Mouse (Mus musculus): ENCODE results near the gene Cnep1r1. TPM values are rescaled to one million over a fixed set of nuclear protein-coding genes. Genes with fewer than 3 reads are reported as not detected.

Gene Cnep1r1
- polyA plus RNA-seq, 1 experiment from 2014 or later, result 43.6 TPM

- peaks cover 69% of the 10 kb centered on the region for H3K36me3 ChIP-seq
- H3K9me3 ChIP-seq (replicated peaks), result no peaks in the 10 kb centered on the region
- H3K4me3 ChIP-seq, result no peak overlapping the region
- no peak overlapping the region for H3K27ac ChIP-seq (replicated peaks)
- H3K27me3 ChIP-seq (ENCODE audit: low read depth, poor library complexity, severe bottlenecking), result no peaks in the 10 kb centered on the region
- no peak for DNase-seq (ENCODE audit: low spot score)
- H3K4me1 ChIP-seq, result peaks cover 14% of the 10 kb centered on the region
- 95% methylated on average over 3 of the region's 3 CpGs for WGBS
Observed at GRCm38 (mm10) chr8:88139256-88139655, 20.7 kb downstream of the Cnep1r1 start.

DNA sequence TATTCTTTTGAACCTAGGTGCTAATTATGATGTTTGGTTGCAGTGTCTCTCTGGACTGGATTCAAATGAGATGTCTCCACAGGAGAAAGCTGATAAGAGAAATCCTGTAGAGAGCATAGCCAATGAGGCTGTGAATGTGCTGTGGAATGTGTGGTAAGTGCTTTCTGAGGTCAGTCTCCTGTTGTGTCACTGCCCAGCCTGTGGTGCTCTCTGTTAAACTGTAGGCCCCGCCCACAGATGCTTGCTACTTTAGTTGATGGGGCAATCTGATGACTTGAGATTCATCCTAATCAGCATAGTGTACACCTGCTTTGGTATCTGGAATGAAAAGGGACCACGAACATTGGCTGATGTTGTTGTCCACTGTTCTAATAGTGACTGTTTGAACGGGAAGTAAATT is 23.1 kb downstream of the Cnep1r1 start:
- Histone ChIP-seq H3K27me3 (ENCODE audit: low read depth, poor library complexity, severe bottlenecking) (no peaks in the 10 kb centered on the region), H3K4me1 (peaks cover 14% of the 10 kb centered on the region), H3K36me3 (peaks cover 63% of the 10 kb centered on the region), H3K27ac (replicated peaks) (no peak overlapping the region), H3K9me3 (replicated peaks) (no peaks in the 10 kb centered on the region), H3K4me3 (no peak overlapping the region)
- no peak for DNase-seq (ENCODE audit: low spot score)
- WGBS, result 97% methylated on average over 3 of the region's 3 CpGs

GRCm38 (mm10) chr8:88144041-88144440 is 25.5 kb downstream of the Cnep1r1 start:
- WGBS, result 93% methylated on average over 5 of the region's 5 CpGs
- Histone ChIP-seq H3K9me3 (replicated peaks) (no peaks in the 10 kb centered on the region), H3K4me3 (no peak overlapping the region), H3K4me1 (peaks cover 4% of the 10 kb centered on the region; the same call in 1 of the 2 replicates), H3K27ac (replicated peaks) (no peak overlapping the region), H3K36me3 (peaks cover 84% of the 10 kb centered on the region), H3K27me3 (ENCODE audit: low read depth, poor library complexity, severe bottlenecking) (no peaks in the 10 kb centered on the region)
- DNase-seq (ENCODE audit: low spot score), result no peak

DNA sequence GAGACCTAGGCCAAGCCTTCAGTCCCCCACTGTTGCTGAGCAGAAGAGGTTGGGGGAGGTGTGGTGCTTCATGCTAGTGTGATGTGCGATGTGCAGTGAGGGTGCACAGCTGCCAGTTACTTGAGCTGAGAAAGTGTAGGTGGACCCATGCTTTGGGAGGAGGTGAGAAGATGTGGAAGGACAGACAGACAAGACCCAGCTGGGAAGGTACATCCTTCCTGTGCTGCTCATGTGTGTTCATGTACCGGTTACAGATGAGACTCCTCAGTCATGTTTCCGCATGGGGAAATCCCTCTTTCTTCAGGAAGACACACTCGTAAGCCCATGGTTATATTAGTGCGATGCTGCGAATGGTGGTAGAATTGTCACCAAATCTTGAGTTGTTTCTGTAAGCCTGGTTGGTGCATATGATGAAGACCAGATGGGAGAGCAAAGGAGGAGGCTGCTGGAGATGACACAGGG is 32.4 kb downstream of the Cnep1r1 start:
- Histone ChIP-seq H3K27me3 (ENCODE audit: low read depth, poor library complexity, severe bottlenecking) (no peaks in the 10 kb centered on the region), H3K27ac (replicated peaks) (no peak overlapping the region), H3K9me3 (replicated peaks) (no peaks in the 10 kb centered on the region), H3K4me1 (no peaks in the 10 kb centered on the region), H3K36me3 (peaks cover 94% of the 10 kb centered on the region), H3K4me3 (no peak overlapping the region)
- 98% methylated on average over 6 of the region's 6 CpGs for WGBS
- no peak for DNase-seq (ENCODE audit: low spot score)

GRCm38 (mm10) chr8:88160237-88160995 is 41.8 kb downstream of the Cnep1r1 start:
- H3K27me3 ChIP-seq (ENCODE audit: low read depth, poor library complexity, severe bottlenecking), result no peaks in the 10 kb centered on the region
- no peak for DNase-seq (ENCODE audit: low spot score)
- no peaks in the 10 kb centered on the region for H3K4me1 ChIP-seq
- H3K36me3 ChIP-seq, result peaks cover 95% of the 10 kb centered on the region
- 92% methylated on average over 10 of the region's 10 CpGs for WGBS
- no peak overlapping the region for H3K4me3 ChIP-seq
- no peak overlapping the region for H3K27ac ChIP-seq (replicated peaks)
- no peaks in the 10 kb centered on the region for H3K9me3 ChIP-seq (replicated peaks)

DNA sequence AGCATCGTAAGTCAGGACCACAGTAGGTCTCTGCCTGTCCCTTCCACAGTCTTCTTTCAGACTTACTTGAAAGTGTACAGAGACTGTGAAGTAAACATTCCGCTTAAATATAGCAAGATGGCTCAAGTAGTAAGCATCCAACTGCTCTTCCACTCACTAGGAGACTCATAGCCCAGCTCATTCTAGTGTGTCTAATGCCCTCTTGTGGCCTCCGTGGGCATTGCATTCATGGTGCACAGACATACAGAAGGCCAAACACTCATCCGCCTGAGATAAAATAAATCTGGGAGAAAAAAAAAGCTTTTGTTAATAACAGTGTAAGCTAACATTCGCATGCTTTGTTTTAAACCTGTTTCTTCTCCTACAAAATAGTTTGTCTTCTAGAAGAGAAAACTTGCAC is 42.9 kb downstream of the Cnep1r1 start:
- H3K27ac ChIP-seq (replicated peaks), result no peak overlapping the region
- H3K27me3 ChIP-seq (ENCODE audit: low read depth, poor library complexity, severe bottlenecking), result no peaks in the 10 kb centered on the region
- 77% methylated on average over 5 of the region's 5 CpGs for WGBS
- H3K36me3 ChIP-seq, result peaks cover 94% of the 10 kb centered on the region
- H3K9me3 ChIP-seq (replicated peaks), result no peaks in the 10 kb centered on the region
- DNase-seq (ENCODE audit: low spot score), result peak; percentile 66
- no peaks in the 10 kb centered on the region for H3K4me1 ChIP-seq
- H3K4me3 ChIP-seq, result no peak overlapping the region

- 90% methylated on average over 7 of the region's 7 CpGs for WGBS
Observed at GRCm38 (mm10) chr8:88175264-88175663, 56.7 kb downstream of the Cnep1r1 start.

GRCm38 (mm10) chr8:88177291-88177690 is 58.7 kb downstream of the Cnep1r1 start:
- Histone ChIP-seq H3K4me1 (no peaks in the 10 kb centered on the region), H3K27ac (replicated peaks) (no peak overlapping the region), H3K9me3 (replicated peaks) (no peaks in the 10 kb centered on the region), H3K36me3 (peaks cover 15% of the 10 kb centered on the region), H3K4me3 (no peak overlapping the region), H3K27me3 (ENCODE audit: low read depth, poor library complexity, severe bottlenecking) (no peaks in the 10 kb centered on the region)
- DNase-seq (ENCODE audit: low spot score), result no peak
- WGBS, result 92% methylated on average over 8 of the region's 8 CpGs

More at GRCm38 (mm10) chr8:88175264-88175663, 56.7 kb downstream of the Cnep1r1 start:
- Histone ChIP-seq H3K4me1 (no peaks in the 10 kb centered on the region), H3K36me3 (peaks cover 33% of the 10 kb centered on the region), H3K9me3 (replicated peaks) (no peaks in the 10 kb centered on the region), H3K27me3 (ENCODE audit: low read depth, poor library complexity, severe bottlenecking) (no peaks in the 10 kb centered on the region), H3K4me3 (no peak overlapping the region), H3K27ac (replicated peaks) (no peak overlapping the region)
- no peak for DNase-seq (ENCODE audit: low spot score)

- Histone ChIP-seq H3K27ac (replicated peaks) (no peak overlapping the region), H3K9me3 (replicated peaks) (no peaks in the 10 kb centered on the region), H3K27me3 (ENCODE audit: low read depth, poor library complexity, severe bottlenecking) (no peaks in the 10 kb centered on the region), H3K4me1 (no peaks in the 10 kb centered on the region), H3K4me3 (no peak overlapping the region), H3K36me3 (no peaks in the 10 kb centered on the region)
- DNase-seq (ENCODE audit: low spot score), result no peak
- WGBS, result 84% methylated on average over 2 of the region's 2 CpGs
Observed at GRCm38 (mm10) chr8:88183121-88183520, 64.6 kb downstream of the Cnep1r1 start.

Small RNAs within 50 kb of the gene (microRNA-seq; reads per million reads assigned to microRNA genes)
- gene Mir7071, result 2.7 reads per million

Other genes with a start within 250 kb of the Cnep1r1 start
- gene Zfp423, start 159.2 kb upstream of the Cnep1r1 start, polyA plus RNA-seq (2016; fragmentation: Nextera tagmentation; extraction: Ambion mirVana), result 24.8 and 29.7 TPM in 2 replicates
- gene Heatr3, start 19.1 kb downstream of the Cnep1r1 start, polyA plus RNA-seq (2016; fragmentation: Nextera tagmentation; extraction: Ambion mirVana), result 44.6 and 48.4 TPM in 2 replicates
- 8.2 and 9.5 TPM in 2 replicates for gene Tent4b, start 80.4 kb downstream of the Cnep1r1 start, polyA plus RNA-seq (2016; fragmentation: Nextera tagmentation; extraction: Ambion mirVana)
- gene Adcy7, start 153.6 kb downstream of the Cnep1r1 start, polyA plus RNA-seq (2016; fragmentation: Nextera tagmentation; extraction: Ambion mirVana), result 2.2 and 3.2 TPM in 2 replicates
- 76.9 and 82.6 TPM in 2 replicates for gene Brd7, start 243.4 kb downstream of the Cnep1r1 start, polyA plus RNA-seq (2016; fragmentation: Nextera tagmentation; extraction: Ambion mirVana)